Mouse (Mus musculus) cerebellum, adult (tissue): ENCODE results near the gene Rab29.
"Not testable (repeated sequence)": the region's sequence is repeated elsewhere in the genome, so short reads cannot be mapped to it uniquely, and the experiment has no call there.

ENCODE experiments used
- ATAC-seq: cut with Nextera tagmentation; 2 replicates; pipeline ENCODE4 v1.9.2; 2017; ENCODE audit warnings: mild to moderate bottlenecking, moderate library complexity, mixed read lengths; ENCODE audit not compliant: insufficient number of reproducible peaks, low FRiP score, low TSS enrichment

The Rab29 gene

GRCm38 (mm10) chr1:131846255-131846654 is 20.8 kb upstream of the Rab29 start:
- ATAC-seq = peak; percentile 45

DNA sequence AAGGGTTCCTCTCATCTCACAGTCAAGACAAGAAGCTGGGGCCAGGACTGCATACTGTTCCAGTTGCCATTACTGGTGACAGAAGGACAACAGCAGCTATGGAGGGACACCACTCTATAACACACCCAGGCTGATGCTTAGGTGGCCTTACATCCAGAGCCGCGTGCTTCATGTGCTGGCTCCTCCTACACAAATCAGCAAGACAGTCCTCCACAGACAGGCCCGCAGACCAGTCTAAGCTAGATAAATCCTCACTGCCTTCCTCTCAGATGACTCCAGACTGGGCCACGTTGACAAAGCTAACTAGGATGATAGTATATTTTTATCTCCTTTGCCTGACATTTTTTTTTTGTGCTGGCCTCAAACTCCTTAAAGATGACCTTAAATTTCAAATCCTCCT is 5.2 kb upstream of the Rab29 start:
- no peak for ATAC-seq

GRCm38 (mm10) chr1:131865596-131865995 is 1.4 kb upstream of the Rab29 start:
- no peak for ATAC-seq

DNA sequence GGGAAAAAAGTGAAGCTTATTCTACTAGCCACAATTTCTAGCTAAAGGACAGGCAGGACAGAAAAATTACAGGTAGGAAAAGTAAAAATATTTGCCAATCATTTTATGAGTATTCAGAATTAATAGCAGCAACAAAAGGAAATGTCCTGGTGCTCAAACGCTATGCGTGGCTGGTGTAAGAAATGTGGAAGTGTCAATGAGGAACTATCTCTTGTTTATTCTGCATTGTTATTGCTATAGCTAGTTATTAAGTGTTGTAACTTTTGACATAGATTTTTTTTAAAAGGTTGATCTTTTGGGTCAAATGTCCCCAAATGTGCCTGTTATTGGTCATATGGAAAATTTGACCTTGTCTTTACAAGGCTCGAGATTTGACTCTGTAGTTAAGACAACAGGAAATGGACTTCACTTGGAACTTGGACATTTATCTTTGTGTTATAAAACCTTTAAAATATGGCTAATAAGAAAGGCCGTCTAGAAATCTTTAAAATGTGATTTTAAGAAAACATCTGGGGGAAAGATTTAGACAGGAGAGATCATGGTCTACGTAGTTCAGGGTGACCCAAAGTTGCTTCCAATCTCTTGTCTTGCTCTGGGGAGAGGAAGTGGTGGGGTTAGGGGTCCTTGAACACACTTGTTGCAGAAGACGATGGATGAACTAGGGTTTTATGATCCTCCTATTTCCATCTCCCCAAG is 572 bp upstream of the Rab29 start:
- no peak for ATAC-seq

DNA sequence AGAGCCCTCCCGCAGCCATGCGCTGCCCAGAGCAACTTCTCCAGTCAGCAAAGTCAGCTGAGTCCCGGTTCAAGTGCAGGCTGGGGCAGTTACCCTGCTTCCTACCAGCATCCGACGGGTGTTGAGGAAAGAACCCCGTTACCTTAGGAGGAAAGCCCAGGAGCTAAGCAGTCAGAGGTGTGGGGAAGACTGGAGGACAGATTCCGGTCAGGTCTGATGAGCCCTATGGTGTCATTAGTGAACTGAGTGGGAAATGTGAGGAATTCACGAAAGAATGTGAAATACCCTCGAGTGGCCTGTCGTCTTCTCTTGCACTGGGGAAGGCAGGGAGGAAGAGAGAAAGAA is 894 bp downstream of the Rab29 start:
- 0 out of 2 replicates have a peak, but pooled peaks have one; percentile 6 for ATAC-seq

GRCm38 (mm10) chr1:131869561-131869960 is 2.5 kb downstream of the Rab29 start:
- ATAC-seq = no peak

- no peak for ATAC-seq
Observed at GRCm38 (mm10) chr1:131872856-131873255, 5.8 kb downstream of the Rab29 start.

- ATAC-seq = no peak
Observed at GRCm38 (mm10) chr1:131879816-131880215, 12.8 kb downstream of the Rab29 start.

DNA sequence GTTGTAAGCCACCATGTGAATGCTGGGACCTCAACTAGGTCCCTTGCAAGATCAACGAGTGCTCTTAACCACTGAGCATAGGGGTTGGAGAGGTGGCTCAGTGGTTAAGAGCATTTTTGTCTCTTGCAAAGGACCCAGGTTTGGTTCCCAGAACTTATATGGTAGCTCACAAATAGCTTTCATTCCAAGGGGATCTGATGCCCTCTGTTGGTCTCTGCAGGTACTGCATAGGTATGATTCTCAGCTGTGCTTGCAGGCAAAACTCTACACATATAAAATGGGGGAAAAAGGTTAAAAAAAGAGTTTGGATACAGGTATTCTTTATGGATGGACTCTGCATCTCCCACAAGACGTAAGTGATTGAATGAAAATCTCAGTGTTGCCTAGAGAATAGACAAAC is 15.8 kb downstream of the Rab29 start:
- ATAC-seq = no peak

GRCm38 (mm10) chr1:131886173-131886572 is 19.1 kb downstream of the Rab29 start:
- ATAC-seq = no peak

GRCm38 (mm10) chr1:131886641-131887040 is 19.6 kb downstream of the Rab29 start:
- ATAC-seq = no peak

DNA sequence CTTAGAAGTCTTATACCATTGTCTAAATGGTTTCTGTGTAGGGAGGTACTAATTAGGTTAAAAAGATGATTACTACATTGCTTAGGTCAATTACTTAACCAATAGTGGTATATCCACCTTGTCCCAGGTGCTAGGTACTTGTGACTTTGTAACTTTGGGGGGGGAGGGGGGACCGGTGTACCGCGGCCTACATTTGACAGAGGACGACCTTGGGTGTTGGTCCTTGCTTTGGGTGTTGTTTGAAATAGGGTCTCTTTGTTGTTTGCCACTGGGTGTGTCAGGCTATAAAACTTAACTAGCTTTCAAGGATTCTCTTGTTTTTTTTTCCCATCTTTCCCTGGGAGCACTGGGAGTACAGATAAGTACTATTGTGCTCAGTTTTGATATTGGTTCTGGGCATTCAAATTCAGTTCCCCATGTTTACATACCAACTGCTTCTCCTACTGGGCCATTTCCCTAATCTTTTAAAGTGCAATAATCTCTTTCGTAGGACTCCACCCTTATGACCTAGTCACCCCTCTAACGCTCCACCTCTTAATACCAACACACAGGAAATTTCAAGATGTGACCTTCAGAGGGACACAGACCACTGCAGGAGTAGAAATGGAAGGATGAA is 23.1 kb downstream of the Rab29 start:
- ATAC-seq = no peak

DNA sequence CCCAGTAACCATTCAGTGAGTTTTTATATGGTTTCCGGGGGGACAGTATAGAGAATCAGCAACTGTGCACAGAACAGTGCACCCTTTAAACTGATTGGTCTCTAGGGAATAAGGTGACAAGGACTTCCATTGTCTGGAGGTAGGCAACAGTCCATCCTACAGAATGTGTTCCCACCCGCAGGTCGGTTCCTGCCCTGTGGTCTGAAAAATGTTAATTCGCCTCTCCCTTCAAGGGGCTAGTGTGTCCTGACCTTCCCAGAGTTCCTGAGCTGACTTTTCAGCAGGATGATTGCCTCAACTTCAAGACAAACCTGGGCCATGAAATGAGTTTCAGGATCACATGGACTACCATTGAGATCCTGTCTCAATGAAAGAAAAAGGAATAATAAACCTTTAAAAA is 24.4 kb downstream of the Rab29 start:
- no peak for ATAC-seq

- no peak for ATAC-seq
Observed at GRCm38 (mm10) chr1:131902679-131903078, 35.7 kb downstream of the Rab29 start.

DNA sequence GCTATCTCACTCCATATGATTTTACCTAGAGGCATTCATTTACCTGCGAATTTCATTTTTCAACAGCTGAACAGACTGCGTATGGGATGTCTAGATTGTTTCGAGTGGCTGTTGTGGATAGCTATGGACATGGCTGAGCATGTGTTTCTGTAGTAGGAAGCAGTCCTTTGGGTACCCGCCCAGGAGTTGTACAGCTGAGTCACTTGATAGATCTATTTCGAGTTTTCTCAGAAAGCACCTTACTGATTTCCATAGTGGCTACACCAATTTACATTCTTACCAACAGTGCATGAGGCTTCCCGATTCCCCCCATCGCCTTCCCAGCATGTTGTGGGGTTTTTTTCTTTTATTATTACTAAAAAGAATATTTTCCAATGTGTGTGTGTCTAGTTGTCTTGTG is 36.2 kb downstream of the Rab29 start:
- ATAC-seq = no peak

GRCm38 (mm10) chr1:131905497-131905896 is 38.5 kb downstream of the Rab29 start:
- ATAC-seq = no peak

- ATAC-seq = no peak
Observed at GRCm38 (mm10) chr1:131908456-131908855, 41.4 kb downstream of the Rab29 start.

DNA sequence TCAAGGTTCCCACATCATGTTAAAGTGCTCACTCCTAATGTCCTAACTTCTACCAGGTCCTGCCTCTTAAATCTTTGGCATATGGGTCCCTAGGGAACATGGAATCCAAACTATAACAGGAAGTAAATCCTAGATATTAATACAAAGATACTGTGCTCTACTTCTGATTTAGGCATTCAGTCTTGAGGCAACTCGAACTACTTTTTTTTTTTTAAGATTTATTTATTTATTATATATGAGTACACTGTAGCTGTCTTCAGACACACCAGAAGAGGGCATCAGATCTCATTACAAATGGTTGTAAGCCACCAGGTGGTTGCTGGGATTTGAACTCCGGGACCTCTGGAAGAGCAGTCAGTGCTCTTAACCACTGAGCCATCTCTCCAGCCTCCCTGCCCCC is 42.2 kb downstream of the Rab29 start:
- not testable (repeated sequence) for ATAC-seq

- ATAC-seq = peak; percentile 99
Observed at GRCm38 (mm10) chr1:131910001-131910648, 43.1 kb downstream of the Rab29 start, which contains the start of gene Nucks1. Gene Nucks1, plus strand, starts transcription at chr1:131910534.

- peak; percentile 70 for ATAC-seq
Observed at GRCm38 (mm10) chr1:131910674-131911558, 43.9 kb downstream of the Rab29 start.

DNA sequence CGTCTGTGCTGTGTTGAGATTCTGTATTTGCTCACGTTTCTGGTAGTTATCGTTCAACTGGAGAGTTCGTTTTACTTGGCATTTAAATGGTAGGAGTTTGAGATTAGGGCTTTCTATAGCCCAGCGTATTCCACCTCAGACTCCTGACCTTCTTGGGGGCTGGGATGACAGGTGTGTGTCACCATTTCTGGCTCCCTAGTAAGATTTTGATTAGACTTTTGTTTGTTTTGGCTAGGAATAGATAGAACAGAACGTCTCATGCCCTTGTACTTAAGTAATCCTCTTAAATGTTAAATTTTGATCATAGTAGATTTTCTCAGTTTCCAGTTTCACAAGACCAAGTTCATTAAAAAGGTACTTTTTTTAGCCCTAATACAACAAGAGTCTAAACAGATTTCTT is 50.6 kb downstream of the Rab29 start:
- no peak for ATAC-seq
